In genomic region chr12:31213556-31213955, GRCm38 (mm10) we compare ENCODE assay signal across 10 mouse cellular contexts. TPM values are rescaled to one million over a fixed set of nuclear protein-coding genes. Genes with fewer than 3 reads are reported as not detected.
A peak's percentile ranks its signal among the peaks of the same experiment; 100 is the strongest.
DNase-seq lines count a peak whose midpoint lies in the region.
"Had no signal": no experiment of that assay in that cellular context is flagged by ENCODE, and none has a peak within 500 bp of the region (broad histone marks: within the 10 kb centered on the region; RNA-seq: fewer than 3 reads in every experiment).

No protein-coding gene starts in this region.

- peak; percentile 60 to 61 for DNase-seq in heart, adult 18-20 months
- no peak for DNase-seq in heart, adult 11 months
- DNase-seq in urinary bladder, postnatal 14 days (ENCODE audit: low spot score), result peak; percentile 68
- no peak for DNase-seq in urinary bladder, adult 2 months (ENCODE audit: low spot score)
- DNase-seq in kidney, adult 8-10 months, result peak; percentile 69 to 77
- peak; percentile 68 to 70 for DNase-seq in right cerebral cortex, postnatal 10 days (ENCODE audit: low spot score in 2 of 2)
- DNase-seq in embryo, embryonic 9.5 days (ENCODE audit: extremely low spot score), result no peak
- DNase-seq in yolk sac, embryonic 10.5 days (ENCODE audit: low spot score), result no peak

RNA-seq across cellular contexts. Expression of gene Gm6993, which starts 27.0 kb away (rescaled TPM):
- not detected for total RNA-seq in heart, adult 18-20 months (2021)
- not detected in 2 replicates for polyA plus RNA-seq in urinary bladder, adult 2 months (2012; rRNA removed)
- total RNA-seq: layer of hippocampus, postnatal 25 days had no signal
- polyA plus RNA-seq: cortical plate, adult 2 months had no signal

RNA-seq across cellular contexts. Expression of gene Lamb1, which starts 51.5 kb away (rescaled TPM):
- total RNA-seq in heart, adult 18-20 months (2021), result 10 to 100 TPM; 49.0 to 56.0 TPM
- 49.8 and 62.9 TPM in 2 replicates for polyA plus RNA-seq in urinary bladder, adult 2 months (2012; rRNA removed)

Comparison
In these comparisons a context has a peak if more than half of its experiments do, and no peak if none do; other contexts are left out.
1. DNase-seq: peak in heart, adult 18-20 months (2 of 2), urinary bladder, postnatal 14 days (single experiment), kidney, adult 8-10 months (2 of 2) and right cerebral cortex, postnatal 10 days (2 of 2); none in heart, adult 11 months (single experiment), urinary bladder, adult 2 months (single experiment), embryo, embryonic 9.5 days (single experiment) and yolk sac, embryonic 10.5 days (single experiment).